Mouse (Mus musculus): ENCODE data around the gene Col5a3. TPM values are rescaled to one million over a fixed set of nuclear protein-coding genes. Genes with fewer than 3 reads are reported as not detected.

Col5a3 gene
- polyA plus RNA-seq, 1 experiment from 2014 or later = 1.0 TPM

GRCm38 (mm10) chr9:20790345-20790744 lies 24.5 kb downstream of the Col5a3 start:
- WGBS = 65% methylated on average over 3 of the region's 3 CpGs
- no peak overlapping the region for H3K27ac ChIP-seq (ENCODE audit: low read depth)
- no peaks in the 10 kb centered on the region for H3K4me1 ChIP-seq (replicated peaks; ENCODE audit: control insufficient read depth, insufficient read depth, low read length)
- no peak overlapping the region for H3K9ac ChIP-seq (ENCODE audit: low read length)
- DNase-seq (ENCODE audit: low spot score) (no peak), ATAC-seq (replicated peaks; ENCODE audit: low FRiP score, low TSS enrichment, low read depth) (no peak)
- H3K9me3 ChIP-seq (ENCODE audit: control insufficient read depth, low read length) = 0 out of 2 replicates have a peak, but pooled peaks cover 2% of the 10 kb centered on the region
- H3K27me3 ChIP-seq (replicated peaks; ENCODE audit: control insufficient read depth, insufficient read depth, low read length) = no peaks in the 10 kb centered on the region
- no peaks in the 10 kb centered on the region for H3K36me3 ChIP-seq (ENCODE audit: control insufficient read depth, insufficient read depth, low read length)
- H3K4me3 ChIP-seq (ENCODE audit: low read depth, low read length) = no peak overlapping the region
- H3K4me2 ChIP-seq (ENCODE audit: low read length) = no peak overlapping the region

- 0 out of 2 replicates have a peak, but pooled peaks cover 2% of the 10 kb centered on the region for H3K9me3 ChIP-seq (ENCODE audit: control insufficient read depth, low read length)
- no peak overlapping the region for H3K4me2 ChIP-seq (ENCODE audit: low read length)
- H3K27me3 ChIP-seq (replicated peaks; ENCODE audit: control insufficient read depth, insufficient read depth, low read length) = no peaks in the 10 kb centered on the region
- no peak for ATAC-seq (replicated peaks; ENCODE audit: low FRiP score, low TSS enrichment, low read depth)
- no peaks in the 10 kb centered on the region for H3K36me3 ChIP-seq (ENCODE audit: control insufficient read depth, insufficient read depth, low read length)
- no peak overlapping the region for H3K4me3 ChIP-seq (ENCODE audit: low read depth, low read length)
- H3K4me1 ChIP-seq (replicated peaks; ENCODE audit: control insufficient read depth, insufficient read depth, low read length) = no peaks in the 10 kb centered on the region
- H3K27ac ChIP-seq (ENCODE audit: low read depth) = no peak overlapping the region
- DNase-seq (ENCODE audit: low spot score) = no peak
- no peak overlapping the region for H3K9ac ChIP-seq (ENCODE audit: low read length)
- 71% methylated on average over 3 of the region's 4 CpGs for WGBS
Observed at GRCm38 (mm10) chr9:20789651-20790050, 25.2 kb downstream of the Col5a3 start.

GRCm38 (mm10) chr9:20787992-20788391 lies 26.9 kb downstream of the Col5a3 start:
- WGBS = 76% methylated on average over 8 of the region's 8 CpGs
- Histone ChIP-seq H3K9me3 (ENCODE audit: control insufficient read depth, low read length) (0 out of 2 replicates have a peak, but pooled peaks cover 2% of the 10 kb centered on the region), H3K36me3 (ENCODE audit: control insufficient read depth, insufficient read depth, low read length) (no peaks in the 10 kb centered on the region), H3K27me3 (replicated peaks; ENCODE audit: control insufficient read depth, insufficient read depth, low read length) (no peaks in the 10 kb centered on the region), H3K4me3 (ENCODE audit: low read depth, low read length) (no peak overlapping the region), H3K4me1 (replicated peaks; ENCODE audit: control insufficient read depth, insufficient read depth, low read length) (no peaks in the 10 kb centered on the region), H3K4me2 (ENCODE audit: low read length) (no peak overlapping the region), H3K9ac (ENCODE audit: low read length) (no peak overlapping the region), H3K27ac (ENCODE audit: low read depth) (no peak overlapping the region)
- ATAC-seq (replicated peaks; ENCODE audit: low FRiP score, low TSS enrichment, low read depth) (no peak), DNase-seq (ENCODE audit: low spot score) (no peak)

GRCm38 (mm10) chr9:20785055-20785454 lies 29.8 kb downstream of the Col5a3 start:
- WGBS = 72% methylated on average over 6 of the region's 6 CpGs
- Histone ChIP-seq H3K27me3 (replicated peaks; ENCODE audit: control insufficient read depth, insufficient read depth, low read length) (no peaks in the 10 kb centered on the region), H3K9ac (ENCODE audit: low read length) (no peak overlapping the region), H3K36me3 (ENCODE audit: control insufficient read depth, insufficient read depth, low read length) (no peaks in the 10 kb centered on the region), H3K4me1 (replicated peaks; ENCODE audit: control insufficient read depth, insufficient read depth, low read length) (no peaks in the 10 kb centered on the region), H3K27ac (ENCODE audit: low read depth) (no peak overlapping the region), H3K4me2 (ENCODE audit: low read length) (no peak overlapping the region), H3K9me3 (ENCODE audit: control insufficient read depth, low read length) (0 out of 2 replicates have a peak, but pooled peaks cover 4% of the 10 kb centered on the region), H3K4me3 (ENCODE audit: low read depth, low read length) (no peak overlapping the region)
- DNase-seq (ENCODE audit: low spot score) = no peak
- ATAC-seq (replicated peaks; ENCODE audit: low FRiP score, low TSS enrichment, low read depth) = no peak

GRCm38 (mm10) chr9:20781286-20781685 lies 33.6 kb downstream of the Col5a3 start:
- Histone ChIP-seq H3K9me3 (ENCODE audit: control insufficient read depth, low read length) (0 out of 2 replicates have a peak, but pooled peaks cover 2% of the 10 kb centered on the region), H3K4me3 (ENCODE audit: low read depth, low read length) (no peak overlapping the region), H3K27me3 (replicated peaks; ENCODE audit: control insufficient read depth, insufficient read depth, low read length) (no peaks in the 10 kb centered on the region), H3K4me1 (replicated peaks; ENCODE audit: control insufficient read depth, insufficient read depth, low read length) (no peaks in the 10 kb centered on the region), H3K36me3 (ENCODE audit: control insufficient read depth, insufficient read depth, low read length) (no peaks in the 10 kb centered on the region), H3K4me2 (ENCODE audit: low read length) (no peak overlapping the region), H3K9ac (ENCODE audit: low read length) (no peak overlapping the region), H3K27ac (ENCODE audit: low read depth) (no peak overlapping the region)
- no peak for DNase-seq (ENCODE audit: low spot score)
- no peak for ATAC-seq (replicated peaks; ENCODE audit: low FRiP score, low TSS enrichment, low read depth)
- 73% methylated on average over 3 of the region's 3 CpGs for WGBS

- H3K4me3 ChIP-seq (ENCODE audit: low read depth, low read length) = no peak overlapping the region
- H3K9ac ChIP-seq (ENCODE audit: low read length) = no peak overlapping the region
- H3K9me3 ChIP-seq (ENCODE audit: control insufficient read depth, low read length) = no peaks in the 10 kb centered on the region
- H3K4me1 ChIP-seq (replicated peaks; ENCODE audit: control insufficient read depth, insufficient read depth, low read length) = no peaks in the 10 kb centered on the region
- 84% methylated on average over 2 of the region's 2 CpGs for WGBS
- no peak for ATAC-seq (replicated peaks; ENCODE audit: low FRiP score, low TSS enrichment, low read depth)
- no peaks in the 10 kb centered on the region for H3K36me3 ChIP-seq (ENCODE audit: control insufficient read depth, insufficient read depth, low read length)
- no peak overlapping the region for H3K4me2 ChIP-seq (ENCODE audit: low read length)
- DNase-seq (ENCODE audit: low spot score) = no peak
- no peak overlapping the region for H3K27ac ChIP-seq (ENCODE audit: low read depth)
- H3K27me3 ChIP-seq (replicated peaks; ENCODE audit: control insufficient read depth, insufficient read depth, low read length) = 0 out of 2 replicates have a peak, but pooled peaks cover 3% of the 10 kb centered on the region
Observed at GRCm38 (mm10) chr9:20765274-20765673, 49.6 kb downstream of the Col5a3 start.

GRCm38 (mm10) chr9:20763099-20763498 lies 51.8 kb downstream of the Col5a3 start:
- ATAC-seq (replicated peaks; ENCODE audit: low FRiP score, low TSS enrichment, low read depth) (no peak), DNase-seq (ENCODE audit: low spot score) (no peak)
- Histone ChIP-seq H3K4me2 (ENCODE audit: low read length) (no peak overlapping the region), H3K27me3 (replicated peaks; ENCODE audit: control insufficient read depth, insufficient read depth, low read length) (0 out of 2 replicates have a peak, but pooled peaks cover 3% of the 10 kb centered on the region), H3K4me1 (replicated peaks; ENCODE audit: control insufficient read depth, insufficient read depth, low read length) (no peaks in the 10 kb centered on the region), H3K9me3 (ENCODE audit: control insufficient read depth, low read length) (no peaks in the 10 kb centered on the region), H3K4me3 (ENCODE audit: low read depth, low read length) (no peak overlapping the region), H3K27ac (ENCODE audit: low read depth) (no peak overlapping the region), H3K36me3 (ENCODE audit: control insufficient read depth, insufficient read depth, low read length) (no peaks in the 10 kb centered on the region), H3K9ac (ENCODE audit: low read length) (no peak overlapping the region)
- WGBS = 85% methylated on average over 1 of the region's 1 CpGs

GRCm38 (mm10) chr9:20762197-20762961 lies 52.5 kb downstream of the Col5a3 start:
- no peak overlapping the region for H3K9ac ChIP-seq (ENCODE audit: low read length)
- H3K36me3 ChIP-seq (ENCODE audit: control insufficient read depth, insufficient read depth, low read length) = no peaks in the 10 kb centered on the region
- no peak overlapping the region for H3K4me2 ChIP-seq (ENCODE audit: low read length)
- H3K4me3 ChIP-seq (ENCODE audit: low read depth, low read length) = no peak overlapping the region
- ATAC-seq (replicated peaks; ENCODE audit: low FRiP score, low TSS enrichment, low read depth) (no peak), DNase-seq (ENCODE audit: low spot score) (no peak)
- H3K4me1 ChIP-seq (replicated peaks; ENCODE audit: control insufficient read depth, insufficient read depth, low read length) = no peaks in the 10 kb centered on the region
- WGBS = 50% methylated on average over 7 of the region's 7 CpGs
- no peaks in the 10 kb centered on the region for H3K9me3 ChIP-seq (ENCODE audit: control insufficient read depth, low read length)
- H3K27ac ChIP-seq (ENCODE audit: low read depth) = no peak overlapping the region
- H3K27me3 ChIP-seq (replicated peaks; ENCODE audit: control insufficient read depth, insufficient read depth, low read length) = 0 out of 2 replicates have a peak, but pooled peaks cover 3% of the 10 kb centered on the region

- Histone ChIP-seq H3K4me3 (ENCODE audit: low read depth, low read length) (no peak overlapping the region), H3K4me1 (replicated peaks; ENCODE audit: control insufficient read depth, insufficient read depth, low read length) (no peaks in the 10 kb centered on the region), H3K27me3 (replicated peaks; ENCODE audit: control insufficient read depth, insufficient read depth, low read length) (no peaks in the 10 kb centered on the region), H3K27ac (ENCODE audit: low read depth) (no peak overlapping the region), H3K4me2 (ENCODE audit: low read length) (no peak overlapping the region), H3K36me3 (ENCODE audit: control insufficient read depth, insufficient read depth, low read length) (no peaks in the 10 kb centered on the region), H3K9me3 (ENCODE audit: control insufficient read depth, low read length) (no peaks in the 10 kb centered on the region), H3K9ac (ENCODE audit: low read length) (no peak overlapping the region)
- DNase-seq (ENCODE audit: low spot score) = no peak
- ATAC-seq (replicated peaks; ENCODE audit: low FRiP score, low TSS enrichment, low read depth) = no peak
- 68% methylated on average over 3 of the region's 3 CpGs for WGBS
Observed at GRCm38 (mm10) chr9:20761388-20761787, 53.5 kb downstream of the Col5a3 start.

All from intestine, embryonic 14.5 days (tissue).